Mouse (Mus musculus) frontal cortex, adult 2 months (tissue): Measurements from ENCODE around the gene Dnah5. TPM values are rescaled to one million over a fixed set of nuclear protein-coding genes. Genes with fewer than 3 reads are reported as not detected.
A peak's percentile ranks its signal among the peaks of the same experiment; 100 is the strongest.

Experiments used
- DNase-seq, 2 experiments: peaks; one replicate each; pipeline ENCODE4 v3.0.0; 2022; ENCODE audit warnings: low spot score in 1 of 2; ENCODE audit errors: extremely low spot score in 1 of 2
- polyA plus RNA-seq: library from polyadenylated mRNA; depleted of rRNA; stranded (reverse); fragments of >200 nt; gene quantifications from 2 replicates; pipeline ENCODE4 v1.2.3, GENCODE M21; 2012; rRNA removed

The Dnah5 gene
- polyA plus RNA-seq, result 0.42 and 0.66 TPM in 2 replicates

GRCm38 (mm10) chr15:28203111-28204075 lies at the start of gene Dnah5:
Gene Dnah5, plus strand, starts transcription at chr15:28203752.
- DNase-seq, result no peak

GRCm38 (mm10) chr15:28154822-28155501 lies 48.6 kb upstream of the Dnah5 start:
- peak in 1 of 2 experiments; percentile 51 for DNase-seq

GRCm38 (mm10) chr15:28158771-28159489 lies 44.6 kb upstream of the Dnah5 start:
- DNase-seq, result peak in 1 of 2 experiments; percentile 49

- no peak for DNase-seq
Observed at GRCm38 (mm10) chr15:28162291-28162690, 41.3 kb upstream of the Dnah5 start.

GRCm38 (mm10) chr15:28165234-28165633 lies 38.3 kb upstream of the Dnah5 start:
- DNase-seq, result no peak

- no peak for DNase-seq
Observed at GRCm38 (mm10) chr15:28166090-28166489, 37.5 kb upstream of the Dnah5 start.

GRCm38 (mm10) chr15:28178951-28179350 lies 24.6 kb upstream of the Dnah5 start:
- no peak for DNase-seq

- DNase-seq, result no peak
Observed at GRCm38 (mm10) chr15:28179556-28179955, 24.0 kb upstream of the Dnah5 start.

- DNase-seq, result peak; percentile 58 to 92
Observed at GRCm38 (mm10) chr15:28181862-28182261, 21.7 kb upstream of the Dnah5 start.

GRCm38 (mm10) chr15:28182567-28182966 lies 21.0 kb upstream of the Dnah5 start:
- DNase-seq, result no peak

GRCm38 (mm10) chr15:28187472-28188360 lies 15.8 kb upstream of the Dnah5 start:
- peak; percentile 38 to 88 for DNase-seq

GRCm38 (mm10) chr15:28188361-28189011 lies 15.1 kb upstream of the Dnah5 start:
- DNase-seq, result no peak

GRCm38 (mm10) chr15:28189668-28190067 lies 13.9 kb upstream of the Dnah5 start:
- no peak for DNase-seq

- no peak for DNase-seq
Observed at GRCm38 (mm10) chr15:28198609-28199008, 4.9 kb upstream of the Dnah5 start.

- no peak for DNase-seq
Observed at GRCm38 (mm10) chr15:28204626-28205025, 1.1 kb downstream of the Dnah5 start.

GRCm38 (mm10) chr15:28207545-28207944 lies 4.0 kb downstream of the Dnah5 start:
- DNase-seq, result no peak

- peak; percentile 20 to 42 for DNase-seq
Observed at GRCm38 (mm10) chr15:28213057-28213456, 9.5 kb downstream of the Dnah5 start.

- DNase-seq, result no peak
Observed at GRCm38 (mm10) chr15:28216358-28216757, 12.8 kb downstream of the Dnah5 start.

- no peak for DNase-seq
Observed at GRCm38 (mm10) chr15:28227316-28227715, 23.8 kb downstream of the Dnah5 start.
